Comparison of ENCODE assay signal across 15 mouse cellular contexts in the genomic region with DNA sequence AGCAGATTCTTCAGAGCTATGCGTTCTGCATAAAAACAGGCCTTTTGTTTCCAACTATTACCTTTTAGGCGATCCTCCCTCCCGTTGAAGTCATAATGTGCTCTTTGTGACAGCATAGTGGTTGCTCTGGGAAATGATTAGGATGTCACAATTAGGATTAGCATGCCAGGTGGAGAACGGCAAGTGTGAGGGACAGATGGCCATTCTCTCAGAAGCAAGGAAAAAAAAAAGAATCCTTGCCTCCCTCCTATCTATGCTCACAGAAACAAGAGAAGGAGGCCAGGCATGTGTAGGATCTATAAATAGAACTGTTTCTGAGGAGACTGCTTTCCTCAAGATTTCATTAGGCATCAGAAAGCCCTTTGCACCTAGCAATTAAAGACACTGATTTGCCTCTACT.
DNase-seq lines count a peak whose midpoint lies in the region; ATAC-seq lines count a peak whose summit lies in the region.
"Had no signal": no experiment of that assay in that cellular context is flagged by ENCODE, and none has a peak within 500 bp of the region (broad histone marks: within the 10 kb centered on the region; RNA-seq: fewer than 3 reads in every experiment).

No protein-coding gene starts in this region.

- ATAC-seq in midbrain, embryonic 11.5 days (ENCODE audit: low FRiP score): no peak
- ATAC-seq in forebrain, embryonic 14.5 days: peak; percentile 65; the same call in 1 of the 2 replicates
- ATAC-seq in midbrain, embryonic 16.5 days: no peak
- ATAC-seq in activated CD4-positive, CD25-positive, alpha-beta regulatory T cell, adult 4 months: no peak
- ATAC-seq: lung, postnatal 0 days had no signal

- H3K27ac ChIP-seq in midbrain, embryonic 11.5 days (ENCODE audit: low read depth, low read length): no peak overlapping the region
- H3K27ac ChIP-seq in midbrain, embryonic 10.5 days (replicated peaks): no peak overlapping the region
- peak overlapping the region; percentile 63; the same call in 1 of the 2 replicates for H3K27ac ChIP-seq in forebrain, embryonic 14.5 days (ENCODE audit: low read depth, low read length)
- H3K27ac ChIP-seq in midbrain, embryonic 16.5 days (ENCODE audit: low read length): peak overlapping the region; percentile 48
- H3K27ac ChIP-seq: layer of hippocampus, adult 2 months; midbrain, embryonic 12.5 days; stomach, postnatal 0 days had no signal

- H3K4me2 ChIP-seq in midbrain, embryonic 11.5 days: no peak overlapping the region
- H3K4me2 ChIP-seq in forebrain, embryonic 14.5 days (ENCODE audit: low read length): no peak overlapping the region
- H3K4me2 ChIP-seq in midbrain, embryonic 16.5 days (ENCODE audit: low read length): no peak overlapping the region
- H3K4me2 ChIP-seq: midbrain, embryonic 12.5 days had no signal

- H3K36me3 ChIP-seq in midbrain, embryonic 11.5 days (ENCODE audit: control insufficient read depth, insufficient read depth, low read length): no peaks in the 10 kb centered on the region
- no peaks in the 10 kb centered on the region for H3K36me3 ChIP-seq in midbrain, embryonic 10.5 days
- no peaks in the 10 kb centered on the region for H3K36me3 ChIP-seq in forebrain, embryonic 14.5 days (ENCODE audit: control insufficient read depth, insufficient read depth, low read length)
- no peaks in the 10 kb centered on the region for H3K36me3 ChIP-seq in midbrain, embryonic 16.5 days (ENCODE audit: control insufficient read depth, insufficient read depth, low read length)
- H3K36me3 ChIP-seq: midbrain, embryonic 12.5 days had no signal

- H3K4me3 ChIP-seq in midbrain, embryonic 11.5 days (ENCODE audit: low read depth, low read length): no peak overlapping the region
- no peak overlapping the region for H3K4me3 ChIP-seq in midbrain, embryonic 10.5 days
- no peak overlapping the region for H3K4me3 ChIP-seq in forebrain, embryonic 14.5 days (ENCODE audit: low read depth, low read length)
- H3K4me3 ChIP-seq in midbrain, embryonic 16.5 days (ENCODE audit: low read depth, low read length): no peak overlapping the region
- H3K4me3 ChIP-seq: layer of hippocampus, adult 2 months; midbrain, embryonic 12.5 days had no signal

- peak; percentile 51 for DNase-seq in midbrain, embryonic 11.5 days (ENCODE audit: low spot score, missing footprints)
- DNase-seq in midbrain, embryonic 10.5 days (ENCODE audit: low spot score): no peak
- DNase-seq in cerebellum, adult 8-10 months: peak; percentile 41
- DNase-seq in forebrain, embryonic 14.5 days (ENCODE audit: low spot score): peak; percentile 79
- DNase-seq in ovary, postnatal 10 days (ENCODE audit: low spot score): no peak
- DNase-seq in adrenal gland, adult 18-20 months (ENCODE audit: low spot score in 2 of 2): no peak
- DNase-seq: heart, postnatal 10 days; kidney, adult 8-10 months; spleen, adult 18-20 months had no signal

- no peaks in the 10 kb centered on the region for H3K27me3 ChIP-seq in midbrain, embryonic 11.5 days (ENCODE audit: control insufficient read depth, insufficient read depth, low read length)
- H3K27me3 ChIP-seq in midbrain, embryonic 10.5 days (ENCODE audit: low read depth, poor library complexity, severe bottlenecking): no peaks in the 10 kb centered on the region
- no peaks in the 10 kb centered on the region for H3K27me3 ChIP-seq in forebrain, embryonic 14.5 days (replicated peaks; ENCODE audit: control insufficient read depth, insufficient read depth, low read length)
- no peaks in the 10 kb centered on the region for H3K27me3 ChIP-seq in midbrain, embryonic 16.5 days (ENCODE audit: control insufficient read depth, insufficient read depth, low read depth, low read length)
- H3K27me3 ChIP-seq: midbrain, embryonic 12.5 days had no signal

- WGBS in midbrain, embryonic 11.5 days: 43% methylated on average over 4 of the region's 4 CpGs
- WGBS in midbrain, embryonic 10.5 days: 64% methylated on average over 4 of the region's 4 CpGs
- WGBS in forebrain, embryonic 14.5 days: 19% methylated on average over 4 of the region's 4 CpGs
- 21% methylated on average over 4 of the region's 4 CpGs for WGBS in midbrain, embryonic 16.5 days

- H3K4me1 ChIP-seq in midbrain, embryonic 11.5 days (ENCODE audit: control insufficient read depth, insufficient read depth, low read length): peaks cover 3% of the 10 kb centered on the region
- H3K4me1 ChIP-seq in midbrain, embryonic 10.5 days: peaks cover 19% of the 10 kb centered on the region; the same call in 1 of the 2 replicates
- H3K4me1 ChIP-seq in forebrain, embryonic 14.5 days (ENCODE audit: control insufficient read depth, insufficient read depth, low read length): peaks cover 22% of the 10 kb centered on the region
- H3K4me1 ChIP-seq in midbrain, embryonic 16.5 days (ENCODE audit: control insufficient read depth, insufficient read depth, low read length): peaks cover 13% of the 10 kb centered on the region

- no peak overlapping the region for H3K9ac ChIP-seq in midbrain, embryonic 11.5 days (ENCODE audit: low read length)
- H3K9ac ChIP-seq in forebrain, embryonic 14.5 days (ENCODE audit: low read length): no peak overlapping the region
- no peak overlapping the region for H3K9ac ChIP-seq in midbrain, embryonic 16.5 days (ENCODE audit: low read depth, low read length)
- H3K9ac ChIP-seq: midbrain, embryonic 12.5 days had no signal

- H3K9me3 ChIP-seq in midbrain, embryonic 11.5 days (ENCODE audit: control insufficient read depth, low read length): no peaks in the 10 kb centered on the region
- H3K9me3 ChIP-seq in midbrain, embryonic 10.5 days (replicated peaks): no peaks in the 10 kb centered on the region
- no peaks in the 10 kb centered on the region for H3K9me3 ChIP-seq in forebrain, embryonic 14.5 days (replicated peaks; ENCODE audit: control insufficient read depth, low read length)
- no peaks in the 10 kb centered on the region for H3K9me3 ChIP-seq in midbrain, embryonic 16.5 days (replicated peaks; ENCODE audit: control insufficient read depth, low read length, poor library complexity, severe bottlenecking)
- H3K9me3 ChIP-seq: midbrain, embryonic 12.5 days had no signal

Comparison
In these comparisons a context has a peak if more than half of its experiments do, and no peak if none do; other contexts are left out.
1. DNase-seq: peak in midbrain, embryonic 11.5 days (single experiment), cerebellum, adult 8-10 months (single experiment) and forebrain, embryonic 14.5 days (single experiment); none in midbrain, embryonic 10.5 days (single experiment), ovary, postnatal 10 days (single experiment) and adrenal gland, adult 18-20 months (0 of 2).
2. H3K27ac ChIP-seq: peak in forebrain, embryonic 14.5 days (single experiment) and midbrain, embryonic 16.5 days (single experiment); none in midbrain, embryonic 11.5 days (single experiment) and midbrain, embryonic 10.5 days (single experiment).